Mouse (Mus musculus) frontal cortex, adult (tissue): ENCODE measurements at regions not wholly inside any gene's neighbourhood (a gene's known extent, or its start where the extent isn't known, plus 50 kb on each side); places are given as distances from the start of the nearest gene placed in this dataset.
"Not testable (repeated sequence)": the region's sequence is repeated elsewhere in the genome, so short reads cannot be mapped to it uniquely, and the experiment has no call there.

Source experiments
- ATAC-seq: cut with Nextera tagmentation; 2 replicates; pipeline ENCODE4 v1.9.2; 2017; ENCODE audit warnings: mild to moderate bottlenecking, moderate library complexity, mixed read lengths; ENCODE audit not compliant: low TSS enrichment

GRCm38 (mm10) chr6:68977959-68978358 lies 1442.4 kb upstream of the Tacstd2 start:
- ATAC-seq, result no peak

- ATAC-seq, result no peak
These were observed 1428.4 kb upstream of the Tacstd2 start for GRCm38 (mm10) chr6:68964012-68964411.

GRCm38 (mm10) chr6:68938104-68938503 lies 1402.5 kb upstream of the Tacstd2 start:
- peak; percentile 88 for ATAC-seq

GRCm38 (mm10) chr6:68931860-68932259 lies 1396.3 kb upstream of the Tacstd2 start:
- ATAC-seq, result peak; percentile 74; the same call in 1 of the 2 replicates

- no peak for ATAC-seq
These were observed 1379.9 kb upstream of the Tacstd2 start for GRCm38 (mm10) chr6:68915536-68915935.

GRCm38 (mm10) chr6:68884130-68884529 lies 1348.5 kb upstream of the Tacstd2 start:
- ATAC-seq, result no peak

GRCm38 (mm10) chr6:68852761-68853160 lies 1317.2 kb upstream of the Tacstd2 start:
- ATAC-seq, result not testable (repeated sequence)

- ATAC-seq, result no peak
These were observed 1316.7 kb upstream of the Tacstd2 start for GRCm38 (mm10) chr6:68852286-68852685.

GRCm38 (mm10) chr6:68835186-68835585 lies 1299.6 kb upstream of the Tacstd2 start:
- ATAC-seq, result no peak

GRCm38 (mm10) chr6:68834633-68835032 lies 1299.0 kb upstream of the Tacstd2 start:
- ATAC-seq, result no peak

- ATAC-seq, result not testable (repeated sequence)
These were observed 1292.9 kb upstream of the Tacstd2 start for GRCm38 (mm10) chr6:68828460-68828859.

GRCm38 (mm10) chr6:68813346-68813745 lies 1277.8 kb upstream of the Tacstd2 start:
- ATAC-seq, result no peak

- ATAC-seq, result not testable (repeated sequence)
These were observed 1263.6 kb upstream of the Tacstd2 start for GRCm38 (mm10) chr6:68799205-68799604.

GRCm38 (mm10) chr6:68771507-68771906 lies 1235.9 kb upstream of the Tacstd2 start:
- ATAC-seq, result peak; percentile 57; the same call in 1 of the 2 replicates

GRCm38 (mm10) chr6:68750451-68750850 lies 1214.9 kb upstream of the Tacstd2 start:
- no peak for ATAC-seq

- ATAC-seq, result no peak
These were observed 1214.1 kb upstream of the Tacstd2 start for GRCm38 (mm10) chr6:68749699-68750098.

GRCm38 (mm10) chr6:68738573-68738972 lies 1203.0 kb upstream of the Tacstd2 start:
- no peak for ATAC-seq

GRCm38 (mm10) chr6:68736647-68737046 lies 1201.1 kb upstream of the Tacstd2 start:
- no peak for ATAC-seq

GRCm38 (mm10) chr6:68736068-68736467 lies 1200.5 kb upstream of the Tacstd2 start:
- ATAC-seq, result no peak

GRCm38 (mm10) chr6:68711084-68711483 lies 1175.5 kb upstream of the Tacstd2 start:
- ATAC-seq, result not testable (repeated sequence)

GRCm38 (mm10) chr6:68704291-68704800 lies 1168.8 kb upstream of the Tacstd2 start:
- not testable (repeated sequence) for ATAC-seq

- ATAC-seq, result not testable (repeated sequence)
These were observed 1145.2 kb upstream of the Tacstd2 start for GRCm38 (mm10) chr6:68680792-68681110.

- no peak for ATAC-seq
These were observed 1144.6 kb upstream of the Tacstd2 start for GRCm38 (mm10) chr6:68680099-68680791.

GRCm38 (mm10) chr6:68668433-68668832 lies 1132.8 kb upstream of the Tacstd2 start:
- ATAC-seq, result peak; percentile 85
